Mouse (Mus musculus) cerebellum, adult 2 months (tissue): ENCODE measurements around the gene Tsc22d1.

ENCODE experiments used
- CTCF ChIP-seq: fragments of 200-500 bp; IDR thresholded peaks from 2 replicates; pipeline ENCODE4 v1.5.1; 2011; ENCODE audit warnings: low read depth, mild to moderate bottlenecking, control low read depth, low read length, moderate library complexity, borderline replicate concordance; ENCODE audit not compliant: insufficient read depth
- POLR2A ChIP-seq: fragments of 200-500 bp; IDR thresholded peaks from 2 replicates; pipeline ENCODE4 v1.6.1; 2011; ENCODE audit warnings: low read length, control low read depth, borderline replicate concordance; ENCODE audit not compliant: insufficient read depth

DNA sequence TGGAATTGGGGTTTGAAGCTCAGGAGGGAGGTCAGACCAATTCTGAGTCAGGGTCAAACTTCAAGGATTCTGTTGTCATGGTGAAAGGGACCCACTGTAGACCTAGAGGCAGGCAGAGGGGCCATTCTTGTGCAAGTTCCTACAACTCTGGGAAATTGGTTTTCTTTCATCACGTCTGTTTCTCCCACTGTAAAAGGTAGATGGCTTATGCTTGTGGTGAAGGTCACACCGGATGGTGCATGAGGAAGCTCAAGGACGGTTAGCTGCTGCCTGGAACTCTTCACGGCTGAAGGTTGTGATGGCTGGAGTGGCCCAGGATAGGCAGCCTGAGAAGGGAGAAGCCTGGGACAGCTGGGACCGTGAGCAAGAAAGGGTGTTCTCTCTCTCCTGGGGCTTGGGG lies 103.5 kb downstream of the Tsc22d1 start:
- TF ChIP-seq POLR2A (no peak), CTCF (no peak)
